Mouse (Mus musculus): ENCODE measurements around the gene BC005561.
"Not testable (repeated sequence)": the region's sequence is repeated elsewhere in the genome, so short reads cannot be mapped to it uniquely, and the experiment has no call there.

BC005561 gene

DNA sequence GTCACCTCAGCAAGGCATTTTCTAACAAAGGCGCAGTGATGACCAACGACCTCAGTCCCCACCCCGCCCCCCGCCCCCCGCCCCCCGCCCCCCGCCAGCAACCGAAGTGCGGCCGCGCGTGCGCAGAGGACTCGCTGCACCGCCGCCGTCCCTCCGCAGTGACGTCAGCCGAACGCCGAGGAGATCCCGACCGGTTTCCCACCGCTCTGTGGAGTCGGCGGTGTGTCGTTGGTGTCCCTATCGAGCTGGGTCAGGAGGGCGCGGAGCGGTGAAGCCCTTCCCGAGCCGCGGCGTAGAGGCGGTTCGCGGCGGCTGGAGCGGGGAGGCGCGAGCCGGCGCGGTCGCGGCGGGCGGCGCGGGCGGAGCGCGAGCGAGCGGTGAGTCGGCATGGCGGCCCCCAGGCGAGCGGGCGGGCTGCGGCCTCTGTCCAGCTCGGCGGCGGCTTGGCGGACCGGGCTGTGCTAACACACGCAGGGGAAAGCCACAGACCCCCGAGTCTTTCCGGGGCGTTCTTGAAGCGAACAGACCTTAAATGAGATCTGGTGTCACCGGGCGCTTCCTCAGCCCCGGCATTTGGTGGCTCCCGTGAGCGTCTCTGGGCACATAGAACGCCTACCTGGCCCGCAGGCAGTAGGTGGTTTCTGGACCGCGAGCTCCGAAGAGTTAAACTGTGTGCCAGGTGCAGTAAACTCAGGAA is at the start of gene BC005561:
Gene BC005561 (plus strand): TSS at position 158 of the 697 bp plus-strand sequence.
- peak; percentile 24 for DNase-seq (ENCODE audit: extremely low read depth, low read depth)

DNA sequence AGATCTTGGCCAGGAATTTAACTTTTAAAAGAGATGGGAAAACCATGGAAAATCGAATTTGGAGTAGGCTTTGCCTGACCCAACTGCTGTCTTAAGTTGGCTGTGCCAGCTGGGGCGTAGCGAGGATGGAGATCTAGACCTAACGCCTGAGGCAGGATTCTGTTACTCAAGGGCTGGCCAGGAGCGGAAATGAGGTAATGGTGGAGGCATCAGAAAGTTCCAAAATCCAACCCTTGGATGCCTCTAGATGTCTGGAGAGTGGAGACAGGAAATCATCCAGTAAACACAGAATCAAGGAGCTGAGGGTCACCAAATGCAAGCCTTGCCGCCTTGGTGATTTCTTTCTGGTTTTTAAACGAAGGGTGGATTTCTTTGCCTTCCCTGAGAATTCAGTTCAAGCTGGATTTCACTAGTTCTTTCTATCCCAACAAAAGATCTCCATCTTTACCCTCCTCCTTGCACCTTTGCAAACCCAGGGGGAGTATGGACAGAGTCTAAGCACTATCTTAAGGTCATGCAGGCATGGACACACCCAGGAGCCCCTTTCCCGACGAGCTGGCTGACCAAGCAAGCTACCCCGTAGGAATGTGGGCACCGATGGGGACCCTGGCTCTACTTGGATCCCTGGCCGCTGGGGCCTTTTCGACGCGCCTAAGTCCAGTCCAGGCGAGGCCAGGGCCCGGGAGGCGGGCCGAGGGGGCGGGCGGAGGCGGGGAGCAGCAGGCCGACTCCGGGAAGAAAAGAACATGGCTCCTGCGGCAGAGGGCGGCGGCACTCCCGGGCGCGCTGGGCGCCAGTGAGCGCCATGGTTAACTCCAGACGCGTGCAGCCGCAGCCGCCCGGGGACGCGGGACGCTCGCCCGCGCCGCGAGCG is 49.1 kb upstream of the BC005561 start, which contains the start of gene Pkd2:
Gene Pkd2 (plus strand): TSS at position 619 of the 874 bp plus-strand sequence.
- no peak for DNase-seq (ENCODE audit: extremely low read depth, low read depth)

- no peak for DNase-seq (ENCODE audit: extremely low read depth, low read depth)
These were observed 48.3 kb upstream of the BC005561 start for GRCm38 (mm10) chr5:104459706-104460455.

DNA sequence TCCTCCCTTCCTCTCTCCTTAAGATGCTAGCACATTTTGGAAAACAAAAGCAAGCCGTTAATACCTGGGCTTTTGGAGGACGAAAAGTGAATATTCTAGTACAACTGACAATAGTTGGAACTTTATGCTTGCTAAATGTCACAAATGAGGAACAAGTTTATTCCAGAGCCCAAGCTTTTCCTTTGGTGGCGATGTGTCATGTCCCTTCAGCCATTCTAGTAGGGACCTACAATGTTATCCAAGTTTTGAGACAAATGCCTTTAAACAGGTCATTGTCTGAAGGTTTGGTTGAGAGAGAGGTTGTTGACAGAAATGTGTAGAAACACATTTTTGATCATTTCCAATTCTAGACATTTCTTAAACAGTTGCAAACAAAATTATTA is 47.7 kb upstream of the BC005561 start:
- DNase-seq (ENCODE audit: extremely low read depth, low read depth) = no peak

- DNase-seq (ENCODE audit: extremely low read depth, low read depth) = no peak
These were observed 47.3 kb upstream of the BC005561 start for GRCm38 (mm10) chr5:104460856-104461255.

- no peak for DNase-seq (ENCODE audit: extremely low read depth, low read depth)
These were observed 42.9 kb upstream of the BC005561 start for GRCm38 (mm10) chr5:104465279-104465678.

- no peak for DNase-seq (ENCODE audit: extremely low read depth, low read depth)
These were observed 42.4 kb upstream of the BC005561 start for GRCm38 (mm10) chr5:104465731-104466130.

DNA sequence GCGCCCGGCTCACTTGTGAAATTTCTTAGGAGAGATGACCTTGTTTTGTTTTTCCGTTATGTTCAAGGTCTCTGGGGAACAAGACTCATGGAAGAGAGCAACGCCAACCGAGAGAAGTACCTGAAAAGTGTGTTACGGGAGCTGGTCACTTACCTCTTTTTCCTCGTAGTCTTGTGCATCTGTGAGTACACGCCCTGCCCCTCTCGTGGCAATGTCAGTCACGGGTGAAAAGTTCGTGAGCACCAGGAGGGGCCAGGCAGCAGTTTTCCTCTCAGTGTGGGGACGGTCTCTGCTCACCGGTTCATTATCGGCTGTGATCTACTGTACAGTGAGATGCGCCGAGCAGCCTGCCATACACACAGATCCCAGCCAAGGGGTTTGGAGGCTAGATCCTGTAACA is 41.3 kb upstream of the BC005561 start:
- DNase-seq (ENCODE audit: extremely low read depth, low read depth) = no peak

GRCm38 (mm10) chr5:104468586-104468985 is 39.6 kb upstream of the BC005561 start:
- DNase-seq (ENCODE audit: extremely low read depth, low read depth) = no peak

- no peak for DNase-seq (ENCODE audit: extremely low read depth, low read depth)
These were observed 37.2 kb upstream of the BC005561 start for GRCm38 (mm10) chr5:104470981-104471391.

DNA sequence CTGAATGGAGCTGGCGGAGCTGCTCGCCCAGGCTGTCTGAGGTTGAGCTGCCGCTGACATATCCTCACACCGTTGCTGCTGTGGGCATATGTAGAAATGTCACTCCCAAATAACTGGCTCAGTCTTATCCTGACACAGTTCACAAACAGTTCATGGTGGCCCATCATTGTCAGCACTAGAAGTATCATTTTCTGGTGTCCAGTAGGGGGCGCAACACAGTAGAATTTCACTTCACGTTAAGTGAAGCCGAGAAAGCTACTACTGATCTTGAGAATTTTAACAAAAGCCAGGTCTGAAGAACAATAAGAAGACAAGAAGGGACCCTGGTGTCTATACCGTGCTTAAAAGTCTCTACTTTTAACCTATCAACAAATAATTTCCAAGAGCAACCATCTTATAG is 35.8 kb upstream of the BC005561 start:
- peak; percentile 1 for DNase-seq (ENCODE audit: extremely low read depth, low read depth)

- no peak for DNase-seq (ENCODE audit: extremely low read depth, low read depth)
These were observed 27.8 kb upstream of the BC005561 start for GRCm38 (mm10) chr5:104480367-104480766.

DNA sequence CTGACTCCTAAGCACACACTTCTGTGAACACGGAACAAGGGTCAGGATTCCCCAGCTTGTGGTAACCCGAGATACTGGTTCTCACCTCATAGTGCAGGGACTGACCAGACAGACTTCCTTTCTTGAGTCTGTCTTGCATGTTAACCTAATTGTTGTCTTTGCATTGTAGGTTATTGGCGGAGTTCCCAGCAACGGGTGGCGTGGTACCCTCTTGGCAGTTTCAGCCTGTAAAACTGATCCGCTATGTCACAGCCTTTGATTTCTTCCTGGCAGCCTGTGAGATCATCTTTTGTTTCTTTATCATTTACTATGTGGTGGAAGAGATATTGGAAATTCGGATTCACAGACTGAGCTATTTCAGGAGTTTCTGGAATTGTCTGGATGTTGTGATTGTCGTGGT is 25.3 kb upstream of the BC005561 start:
- DNase-seq (ENCODE audit: extremely low read depth, low read depth) = no peak

GRCm38 (mm10) chr5:104491561-104491960 is 16.6 kb upstream of the BC005561 start:
- DNase-seq (ENCODE audit: extremely low read depth, low read depth) = no peak

GRCm38 (mm10) chr5:104504883-104505282 is 3.3 kb upstream of the BC005561 start:
- DNase-seq (ENCODE audit: extremely low read depth, low read depth) = no peak

DNA sequence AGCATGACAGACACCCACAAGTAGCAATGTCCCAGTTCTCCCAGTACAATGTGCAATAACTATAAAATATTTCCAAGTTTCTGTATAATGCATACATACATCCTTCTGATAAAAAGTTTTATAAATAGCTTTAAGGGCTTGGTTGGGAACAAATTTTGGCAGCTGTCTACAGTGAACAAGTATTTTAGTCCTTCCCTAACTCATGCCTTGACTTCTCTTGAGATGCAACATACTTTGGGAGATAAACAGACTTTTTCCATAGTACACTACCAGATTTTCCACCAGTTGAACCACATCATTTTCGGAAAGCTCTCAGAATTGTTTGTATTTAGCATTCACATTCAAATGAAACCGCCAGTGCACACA is 340 bp upstream of the BC005561 start:
- no peak for DNase-seq (ENCODE audit: extremely low read depth, low read depth)

DNA sequence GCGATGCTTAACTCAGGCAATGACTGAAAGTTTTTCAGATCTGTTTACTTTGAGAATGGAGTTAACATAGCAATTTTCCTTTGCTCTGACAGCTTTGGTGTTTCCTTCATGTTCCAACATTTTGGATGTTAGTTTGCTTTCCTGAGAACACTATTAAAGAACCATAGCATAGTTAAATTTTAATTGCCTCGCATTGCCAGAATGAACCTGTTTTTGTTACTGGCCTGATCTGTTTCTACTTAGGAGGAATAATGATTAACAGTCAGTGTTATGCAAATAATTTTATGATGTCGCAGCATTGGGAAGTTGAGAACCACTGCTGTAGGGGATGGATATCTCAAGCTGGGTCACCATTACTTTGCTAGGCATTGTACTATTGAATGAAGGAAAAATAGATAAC is 3.1 kb downstream of the BC005561 start:
- no peak for DNase-seq (ENCODE audit: extremely low read depth, low read depth)

DNA sequence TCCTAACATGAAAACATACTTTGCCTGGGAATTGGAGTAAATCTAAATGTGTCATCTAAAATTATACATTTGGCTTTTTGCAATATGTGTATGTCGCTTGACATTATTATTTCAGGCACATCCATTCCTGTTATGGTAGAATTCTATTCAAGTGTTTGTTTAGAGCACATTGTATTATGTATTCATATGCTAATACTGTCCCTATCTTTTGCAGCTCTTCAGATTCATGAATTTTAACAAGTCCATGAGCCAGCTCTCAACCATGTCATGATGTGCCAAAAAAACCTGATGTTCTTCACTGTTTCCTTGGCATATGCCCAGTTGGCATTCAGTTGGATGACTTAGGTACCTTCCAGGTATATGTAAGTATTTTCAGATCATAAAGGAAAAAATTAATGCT is 30.5 kb downstream of the BC005561 start:
- no peak for DNase-seq (ENCODE audit: extremely low read depth, low read depth)

DNA sequence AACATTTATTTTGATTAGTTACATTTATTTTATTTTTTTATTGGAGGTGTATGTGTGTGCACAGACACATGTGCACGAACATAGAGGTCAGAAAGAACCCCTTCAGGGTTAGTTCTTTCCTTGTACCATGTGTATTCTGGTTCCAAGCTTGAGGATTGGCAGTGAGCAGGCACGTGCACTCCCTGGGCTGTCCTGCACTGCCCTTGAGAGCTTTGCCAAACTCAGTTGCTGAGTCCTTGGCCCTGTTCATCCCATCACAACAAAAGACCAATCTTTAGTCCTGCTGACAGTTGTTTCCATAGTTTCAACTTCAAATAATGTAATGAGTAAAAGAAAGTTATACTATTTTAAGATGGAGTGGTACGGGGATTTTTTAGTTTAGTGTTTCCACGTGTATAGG is 31.2 kb downstream of the BC005561 start:
- DNase-seq (ENCODE audit: extremely low read depth, low read depth) = no peak

DNA sequence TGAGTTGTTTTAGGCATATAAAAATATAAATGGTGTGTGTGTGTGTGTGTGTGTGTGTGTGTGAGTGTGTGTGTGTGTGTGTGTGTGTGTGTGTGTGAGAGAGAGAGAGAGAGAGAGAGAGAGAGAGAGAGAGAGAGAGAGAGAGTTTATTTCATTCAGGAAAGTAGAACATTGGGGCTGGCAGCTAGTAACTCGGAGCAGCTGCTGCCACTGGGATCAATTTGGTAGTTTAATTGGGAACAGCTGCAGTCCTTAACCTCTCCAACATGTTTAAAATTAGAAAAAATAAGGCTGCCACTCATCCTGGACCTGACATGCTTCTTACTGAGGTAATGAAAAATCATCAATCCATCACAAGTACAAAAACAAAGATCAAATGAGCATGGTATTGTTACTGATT is 59.9 kb downstream of the BC005561 start:
- DNase-seq (ENCODE audit: extremely low read depth, low read depth) = not testable (repeated sequence)

GRCm38 (mm10) chr5:104570766-104571165 is 62.6 kb downstream of the BC005561 start:
- no peak for DNase-seq (ENCODE audit: extremely low read depth, low read depth)

All from MEL-GATA-1-ER (cell line).